Mouse (Mus musculus): Measurements from ENCODE around the gene Stk11ip.

Stk11ip gene

DNA sequence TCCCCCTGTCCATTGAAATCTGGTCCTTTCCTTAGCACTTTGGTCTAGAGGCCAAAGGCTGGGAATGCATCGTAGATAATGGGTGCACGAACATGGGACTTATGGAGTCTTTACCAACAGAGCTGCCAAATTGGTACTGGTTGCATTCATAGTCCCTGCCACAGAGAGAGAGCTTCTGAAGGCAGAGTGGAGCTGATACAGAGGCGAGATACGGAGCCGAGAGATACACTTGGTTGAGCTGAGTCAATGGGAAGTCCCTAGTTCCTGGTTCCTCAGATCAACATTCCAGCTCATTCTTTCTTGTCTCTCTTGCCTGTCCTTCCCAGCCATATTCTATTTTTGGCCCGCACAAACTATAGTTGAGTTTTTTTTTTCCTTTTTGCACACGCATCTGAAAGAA, 52.4 kb downstream of the Stk11ip start:
- no peak for DNase-seq

DNA sequence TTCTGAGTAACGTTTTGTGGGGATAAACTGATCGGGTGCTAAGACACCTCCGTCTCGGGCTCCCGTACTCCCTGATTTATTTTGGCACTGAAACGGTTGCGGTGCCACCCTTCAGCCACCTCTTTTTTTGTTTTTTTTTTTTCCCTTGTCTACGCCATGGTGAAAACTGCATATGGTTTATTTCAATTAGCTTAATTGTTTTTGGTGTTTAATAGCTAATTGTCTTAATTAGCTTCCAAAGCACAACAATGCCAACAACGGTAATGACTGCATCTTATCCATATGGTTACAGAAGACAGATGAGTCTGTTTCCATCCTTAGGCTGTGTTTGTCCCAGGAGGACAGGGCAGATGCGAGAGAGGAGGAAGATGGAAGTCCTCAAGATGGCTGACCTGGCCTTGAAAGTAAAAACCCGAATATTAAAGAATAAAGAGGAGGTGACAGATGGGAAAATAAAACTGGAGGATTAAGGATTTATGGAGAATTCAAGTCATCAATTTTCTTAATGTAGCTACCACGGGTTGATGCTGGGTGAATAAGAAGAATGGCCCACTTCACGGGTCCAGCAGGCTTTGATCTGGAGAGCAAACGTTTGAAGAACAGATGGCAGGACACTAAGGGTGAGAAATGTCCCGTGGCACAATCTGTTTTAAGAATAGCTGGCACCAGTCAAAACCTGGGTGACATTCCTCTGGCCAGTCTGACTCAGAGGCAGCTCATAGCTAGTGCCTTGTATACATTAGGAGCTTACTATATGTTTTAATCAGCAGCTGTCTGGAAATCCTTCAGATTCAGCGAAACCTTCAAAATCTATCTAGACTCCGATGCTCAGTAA, 53.4 kb downstream of the Stk11ip start:
- DNase-seq, result peak; percentile 23

DNA sequence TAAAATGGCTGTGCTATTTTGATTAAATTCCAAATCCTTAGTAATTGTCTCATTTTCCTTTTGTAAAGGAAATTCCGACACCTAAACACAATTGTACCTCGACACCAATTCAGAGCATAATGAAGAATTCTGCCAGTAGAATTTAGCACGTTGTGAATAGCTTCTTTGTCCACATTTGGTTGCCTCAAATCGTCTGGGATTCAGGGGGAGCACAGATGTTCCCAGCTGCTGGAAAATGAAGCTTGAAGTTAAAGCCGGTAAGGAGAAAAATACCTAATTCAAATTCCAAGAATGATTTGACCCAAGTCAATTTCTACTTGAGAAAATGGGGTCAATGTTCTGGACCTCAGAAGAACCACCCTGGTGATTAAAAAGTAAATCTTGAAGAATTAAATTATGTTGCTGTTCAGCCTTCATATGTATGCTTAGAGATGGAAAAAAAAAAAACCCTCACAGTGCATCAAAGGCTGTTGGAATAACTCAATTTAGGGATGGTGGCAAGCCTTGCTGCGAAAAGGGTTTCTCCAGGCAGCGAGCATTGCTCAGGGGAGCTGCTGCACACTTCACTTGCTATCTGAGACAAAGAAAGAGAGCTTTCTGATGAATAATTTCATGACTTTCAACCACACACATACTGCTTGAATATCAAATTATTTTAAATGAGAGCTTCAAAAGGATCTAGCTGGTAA, 60.8 kb downstream of the Stk11ip start:
- no peak for DNase-seq

DNA sequence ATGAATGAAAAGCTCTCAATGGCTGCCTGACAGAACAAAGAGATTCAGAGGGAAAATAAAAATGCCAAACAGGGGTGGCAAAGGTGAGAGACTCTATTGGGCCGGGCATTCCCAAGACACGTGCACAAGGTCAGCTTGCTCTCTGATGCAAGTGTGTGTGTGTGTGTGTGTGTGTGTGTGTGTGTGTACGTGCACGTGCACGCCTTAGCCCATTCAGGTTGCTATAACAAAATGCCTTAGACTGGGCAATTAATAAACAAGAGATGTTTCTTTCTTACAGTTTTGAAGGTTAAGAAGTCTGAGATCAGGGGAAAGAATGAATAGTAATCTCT, 61.3 kb downstream of the Stk11ip start:
- DNase-seq, result no peak

DNA sequence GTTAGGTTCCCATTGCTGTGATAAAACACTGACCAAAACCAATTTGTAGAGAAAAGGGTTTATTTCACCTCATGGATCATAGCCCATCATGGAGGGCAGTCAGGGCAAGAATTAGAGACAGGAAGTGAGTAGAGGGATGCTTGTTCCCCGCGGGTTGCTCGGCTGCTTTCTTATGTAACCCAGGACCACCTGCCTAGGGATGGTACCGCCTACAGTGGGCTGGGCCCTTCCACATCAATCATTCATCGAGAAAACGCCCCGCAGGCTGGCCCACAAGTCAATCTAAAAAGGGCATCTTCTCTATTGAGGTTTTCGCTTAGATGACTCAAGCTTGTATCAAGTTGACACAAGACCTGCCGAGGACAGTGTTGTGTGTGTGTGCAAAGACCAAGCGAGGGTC, 61.7 kb downstream of the Stk11ip start:
- DNase-seq, result no peak

DNA sequence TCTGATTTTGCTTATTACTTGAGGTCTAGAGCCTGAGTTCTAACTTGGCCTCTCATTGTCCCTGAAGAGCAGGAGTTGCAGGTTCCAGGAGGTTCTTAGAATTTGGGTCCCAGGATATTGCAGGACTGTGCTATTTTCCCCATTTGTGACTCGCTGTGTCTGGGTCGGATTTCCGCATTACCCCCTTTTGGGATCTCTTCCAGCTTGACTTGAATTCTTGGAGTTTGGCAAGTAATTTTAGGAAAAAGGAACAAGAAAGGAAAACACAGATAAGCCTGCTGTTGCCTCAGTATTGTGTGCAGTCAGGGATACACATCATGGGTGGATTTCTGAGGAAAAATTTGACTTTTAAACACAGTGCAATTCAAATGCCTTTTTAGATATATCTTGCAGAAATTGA, 65.5 kb downstream of the Stk11ip start:
- DNase-seq, result no peak
